Comparison of ENCODE assay signal across 2 mouse cellular contexts in genomic region chr16:94331233-94331885, GRCm38 (mm10).
A peak's percentile ranks its signal among the peaks of the same experiment; 100 is the strongest.
TF ChIP-seq lines count a peak whose summit lies in the region.

No protein-coding gene starts in this region.

TF ChIP-seq in CH12.LX, 34 proteins besides CTCF, POLR2A, EP300 and RAD21 (continued from another document):
- peak; percentile 20; the same call in 1 of the 2 replicates for TF ChIP-seq TCF12 (IDR thresholded peaks at IDR 0.05; ENCODE audit: low read depth, low read length)
- peak; percentile 61 for TF ChIP-seq CHD2 (IDR thresholded peaks at IDR 0.05; ENCODE audit: low read length)
TF ChIP-seq in CH12.LX: peak in this region for 2.

TF ChIP-seq in MEL, 35 proteins besides CTCF, POLR2A, EP300 and RAD21 (continued from another document):
- peak; percentile 31; the same call in 1 of the 2 replicates for TF ChIP-seq SIN3A (IDR thresholded peaks at IDR 0.05; ENCODE audit: low read length)
- TF ChIP-seq TCF12 (IDR thresholded peaks at IDR 0.05; ENCODE audit: low read depth, low read length): no peak
- 0 out of 2 replicates have a peak, but pooled peaks have one; percentile 17 for TF ChIP-seq NELFE (IDR thresholded peaks at IDR 0.05; ENCODE audit: low read depth, low read length)
- TF ChIP-seq HCFC1 (IDR thresholded peaks at IDR 0.05; ENCODE audit: low read depth, low read length): peak; percentile 65
- TF ChIP-seq ZMIZ1 (IDR thresholded peaks at IDR 0.05; ENCODE audit: low read depth, low read length): peak; percentile 94
- no peak for TF ChIP-seq MYC (IDR thresholded peaks at IDR 0.05; ENCODE audit: low read depth, low read length)
- TF ChIP-seq ETS1 (IDR thresholded peaks at IDR 0.05; ENCODE audit: low read depth, low read length): peak; percentile 18; the same call in 1 of the 2 replicates
- peak; percentile 34; the same call in 1 of the 2 replicates for TF ChIP-seq CHD2 (IDR thresholded peaks at IDR 0.05; ENCODE audit: low read length)
